Mouse (Mus musculus) liver, postnatal 0 days (tissue): ENCODE measurements around the gene Fam208b.

Experiments used
- CTCF ChIP-seq: sonication (generic); IDR thresholded peaks from 2 replicates; pipeline ENCODE4 v1.5.1; 2016; ENCODE audit warnings: antibody characterized with exemption, low read depth
- EP300 ChIP-seq: IDR thresholded peaks from 2 replicates; pipeline ENCODE4 v1.6.1; 2016; ENCODE audit warnings: antibody characterized with exemption, low read depth, mild to moderate bottlenecking

DNA sequence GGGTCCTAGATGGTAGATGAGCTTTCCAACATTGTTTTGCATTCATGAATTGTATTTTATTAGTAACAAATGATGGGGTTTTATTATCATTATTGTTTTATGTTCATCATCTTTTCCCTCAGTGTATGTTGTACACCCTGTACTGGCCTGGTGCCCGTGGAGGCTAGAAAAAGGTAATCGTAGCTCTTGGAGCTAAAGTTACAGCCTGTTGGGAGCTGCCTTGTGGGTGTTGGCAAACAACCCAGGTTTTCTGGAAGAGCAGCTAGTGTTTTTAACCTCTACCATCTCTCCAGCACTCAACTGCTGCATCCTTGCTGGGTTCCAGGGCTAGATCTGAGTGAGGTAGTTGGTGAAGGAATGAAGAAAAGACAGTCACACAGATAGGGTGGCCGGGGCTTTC, 63.5 kb downstream of the Fam208b start:
- TF ChIP-seq EP300 = no peak
- no peak for TF ChIP-seq CTCF
